Mouse (Mus musculus) ES-CJ7 (cell line): Measurements from ENCODE around the gene Gm5798.
"Not testable (repeated sequence)": the region's sequence is repeated elsewhere in the genome, so short reads cannot be mapped to it uniquely, and the experiment has no call there.

ENCODE experiments used
- DNase-seq: peaks from one replicate; pipeline ENCODE4 v3.0.0; 2011; ENCODE audit warnings: low read depth, low spot score

Gm5798 gene

GRCm38 (mm10) chr14:41348309-41348708, at the start of gene Gm5798:
TSS of gene Gm5798 (plus strand) at chr14:41348609.
- not testable (repeated sequence) for DNase-seq

DNA sequence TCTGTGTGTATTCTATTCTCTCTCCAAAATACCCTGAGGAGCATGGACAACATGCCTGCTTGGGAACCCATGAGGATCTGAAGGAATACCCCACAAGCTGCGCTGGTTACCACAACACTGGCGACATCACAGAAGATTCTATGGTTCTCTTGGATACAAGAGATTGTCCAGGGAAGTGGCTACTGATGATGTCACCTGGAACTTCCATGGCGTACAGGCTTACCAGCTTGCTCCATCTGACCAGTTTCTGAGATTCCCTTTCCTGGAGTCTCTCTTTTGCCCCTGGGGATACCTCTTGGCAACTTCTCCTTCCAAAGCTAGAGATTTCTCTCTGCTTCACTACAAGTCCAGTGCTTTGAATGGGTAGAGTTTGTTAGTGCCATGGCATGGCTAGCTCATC, 37.9 kb downstream of the Gm5798 start, which contains the start of gene Gm7945:
TSS of gene Gm7945 (minus strand) at position 101 of the 400 bp plus-strand sequence.
- DNase-seq = not testable (repeated sequence)
